Mouse (Mus musculus): ENCODE results near the gene Myl7. TPM values are rescaled to one million over a fixed set of nuclear protein-coding genes. Genes with fewer than 3 reads are reported as not detected.

The Myl7 gene
- polyA plus RNA-seq, 1 experiment = not detected

GRCm38 (mm10) chr11:5920323-5920960 is 21.9 kb upstream of the Myl7 start:
- TF ChIP-seq CTCF (IDR thresholded peaks at IDR 0.05; ENCODE audit: borderline replicate concordance, insufficient read depth, low read depth, low read length) = no peak
- no peak for TF ChIP-seq POLR2A (IDR thresholded peaks at IDR 0.05; ENCODE audit: borderline replicate concordance, insufficient read depth, low read length)
- no peak overlapping the region for H3K27ac ChIP-seq (ENCODE audit: insufficient read depth, low read length)
- no peak overlapping the region for H3K4me3 ChIP-seq (replicated peaks; ENCODE audit: insufficient read depth, low read depth, low read length)
- no peaks in the 10 kb centered on the region for H3K27me3 ChIP-seq (ENCODE audit: control insufficient read depth, insufficient read depth, low read length)
- 48% methylated on average over 17 of the region's 17 CpGs for WGBS
- DNase-seq = no peak
- peaks cover 12% of the 10 kb centered on the region for H3K4me1 ChIP-seq (ENCODE audit: control insufficient read depth, insufficient read depth, low read length)

GRCm38 (mm10) chr11:5919606-5920005 is 21.0 kb upstream of the Myl7 start:
- no peak for DNase-seq
- Histone ChIP-seq H3K27me3 (ENCODE audit: control insufficient read depth, insufficient read depth, low read length) (no peaks in the 10 kb centered on the region), H3K4me1 (ENCODE audit: control insufficient read depth, insufficient read depth, low read length) (peaks cover 16% of the 10 kb centered on the region), H3K4me3 (replicated peaks; ENCODE audit: insufficient read depth, low read depth, low read length) (no peak overlapping the region), H3K27ac (ENCODE audit: insufficient read depth, low read length) (no peak overlapping the region)
- TF ChIP-seq CTCF (IDR thresholded peaks at IDR 0.05; ENCODE audit: borderline replicate concordance, insufficient read depth, low read depth, low read length) (no peak), POLR2A (IDR thresholded peaks at IDR 0.05; ENCODE audit: borderline replicate concordance, insufficient read depth, low read length) (no peak)
- 96% methylated on average over 4 of the region's 4 CpGs for WGBS

- Histone ChIP-seq H3K27ac (ENCODE audit: insufficient read depth, low read length) (no peak overlapping the region), H3K4me1 (ENCODE audit: control insufficient read depth, insufficient read depth, low read length) (peaks cover 17% of the 10 kb centered on the region), H3K27me3 (ENCODE audit: control insufficient read depth, insufficient read depth, low read length) (no peaks in the 10 kb centered on the region), H3K4me3 (replicated peaks; ENCODE audit: insufficient read depth, low read depth, low read length) (no peak overlapping the region)
- 74% methylated on average over 2 of the region's 2 CpGs for WGBS
- DNase-seq = no peak
- TF ChIP-seq POLR2A (IDR thresholded peaks at IDR 0.05; ENCODE audit: borderline replicate concordance, insufficient read depth, low read length) = no peak
- no peak for TF ChIP-seq CTCF (IDR thresholded peaks at IDR 0.05; ENCODE audit: borderline replicate concordance, insufficient read depth, low read depth, low read length)
These were observed 19.5 kb upstream of the Myl7 start for GRCm38 (mm10) chr11:5918111-5918510.

- WGBS = 35% methylated on average over 8 of the region's 8 CpGs
- DNase-seq = peak; percentile 57 to 70
- no peak overlapping the region for H3K27ac ChIP-seq (ENCODE audit: insufficient read depth, low read length)
- peak overlapping the region; percentile 27 for H3K4me3 ChIP-seq (replicated peaks; ENCODE audit: insufficient read depth, low read depth, low read length)
- no peaks in the 10 kb centered on the region for H3K27me3 ChIP-seq (ENCODE audit: control insufficient read depth, insufficient read depth, low read length)
- TF ChIP-seq CTCF (IDR thresholded peaks at IDR 0.05; ENCODE audit: borderline replicate concordance, insufficient read depth, low read depth, low read length) (no peak), POLR2A (IDR thresholded peaks at IDR 0.05; ENCODE audit: borderline replicate concordance, insufficient read depth, low read length) (no peak)
- H3K4me1 ChIP-seq (ENCODE audit: control insufficient read depth, insufficient read depth, low read length) = peaks cover 22% of the 10 kb centered on the region
These were observed 17.6 kb upstream of the Myl7 start for GRCm38 (mm10) chr11:5916178-5916548.

GRCm38 (mm10) chr11:5915429-5916177 is 17.0 kb upstream of the Myl7 start:
- peak; percentile 49 to 62 for DNase-seq
- 25% methylated on average over 5 of the region's 5 CpGs for WGBS
- H3K27me3 ChIP-seq (ENCODE audit: control insufficient read depth, insufficient read depth, low read length) = no peaks in the 10 kb centered on the region
- no peak overlapping the region for H3K27ac ChIP-seq (ENCODE audit: insufficient read depth, low read length)
- no peak overlapping the region for H3K4me3 ChIP-seq (replicated peaks; ENCODE audit: insufficient read depth, low read depth, low read length)
- TF ChIP-seq POLR2A (IDR thresholded peaks at IDR 0.05; ENCODE audit: borderline replicate concordance, insufficient read depth, low read length) = no peak
- no peak for TF ChIP-seq CTCF (IDR thresholded peaks at IDR 0.05; ENCODE audit: borderline replicate concordance, insufficient read depth, low read depth, low read length)
- H3K4me1 ChIP-seq (ENCODE audit: control insufficient read depth, insufficient read depth, low read length) = peaks cover 22% of the 10 kb centered on the region

GRCm38 (mm10) chr11:5914940-5915339 is 16.4 kb upstream of the Myl7 start:
- H3K4me1 ChIP-seq (ENCODE audit: control insufficient read depth, insufficient read depth, low read length) = peaks cover 22% of the 10 kb centered on the region
- TF ChIP-seq POLR2A (IDR thresholded peaks at IDR 0.05; ENCODE audit: borderline replicate concordance, insufficient read depth, low read length) = no peak
- TF ChIP-seq CTCF (IDR thresholded peaks at IDR 0.05; ENCODE audit: borderline replicate concordance, insufficient read depth, low read depth, low read length) = no peak
- DNase-seq = no peak
- no peak overlapping the region for H3K27ac ChIP-seq (ENCODE audit: insufficient read depth, low read length)
- WGBS = 72% methylated on average over 5 of the region's 5 CpGs
- no peak overlapping the region for H3K4me3 ChIP-seq (replicated peaks; ENCODE audit: insufficient read depth, low read depth, low read length)
- H3K27me3 ChIP-seq (ENCODE audit: control insufficient read depth, insufficient read depth, low read length) = no peaks in the 10 kb centered on the region

GRCm38 (mm10) chr11:5913936-5914335 is 15.4 kb upstream of the Myl7 start:
- 87% methylated on average over 4 of the region's 4 CpGs for WGBS
- Histone ChIP-seq H3K27ac (ENCODE audit: insufficient read depth, low read length) (no peak overlapping the region), H3K4me1 (ENCODE audit: control insufficient read depth, insufficient read depth, low read length) (peaks cover 22% of the 10 kb centered on the region), H3K4me3 (replicated peaks; ENCODE audit: insufficient read depth, low read depth, low read length) (no peak overlapping the region), H3K27me3 (ENCODE audit: control insufficient read depth, insufficient read depth, low read length) (no peaks in the 10 kb centered on the region)
- DNase-seq = no peak
- TF ChIP-seq POLR2A (IDR thresholded peaks at IDR 0.05; ENCODE audit: borderline replicate concordance, insufficient read depth, low read length) = no peak
- TF ChIP-seq CTCF (IDR thresholded peaks at IDR 0.05; ENCODE audit: borderline replicate concordance, insufficient read depth, low read depth, low read length) = no peak

- TF ChIP-seq CTCF (IDR thresholded peaks at IDR 0.05; ENCODE audit: borderline replicate concordance, insufficient read depth, low read depth, low read length) = no peak
- TF ChIP-seq POLR2A (IDR thresholded peaks at IDR 0.05; ENCODE audit: borderline replicate concordance, insufficient read depth, low read length) = no peak
- WGBS = 41% methylated on average over 8 of the region's 8 CpGs
- Histone ChIP-seq H3K4me1 (ENCODE audit: control insufficient read depth, insufficient read depth, low read length) (peaks cover 22% of the 10 kb centered on the region), H3K27me3 (ENCODE audit: control insufficient read depth, insufficient read depth, low read length) (no peaks in the 10 kb centered on the region), H3K4me3 (replicated peaks; ENCODE audit: insufficient read depth, low read depth, low read length) (no peak overlapping the region), H3K27ac (ENCODE audit: insufficient read depth, low read length) (no peak overlapping the region)
- DNase-seq = no peak
These were observed 14.7 kb upstream of the Myl7 start for GRCm38 (mm10) chr11:5913256-5913655.

Measured in cerebellum, adult 2 months (tissue).